Mouse (Mus musculus): Measurements from ENCODE around the gene Ly6g5b.

Ly6g5b gene

DNA sequence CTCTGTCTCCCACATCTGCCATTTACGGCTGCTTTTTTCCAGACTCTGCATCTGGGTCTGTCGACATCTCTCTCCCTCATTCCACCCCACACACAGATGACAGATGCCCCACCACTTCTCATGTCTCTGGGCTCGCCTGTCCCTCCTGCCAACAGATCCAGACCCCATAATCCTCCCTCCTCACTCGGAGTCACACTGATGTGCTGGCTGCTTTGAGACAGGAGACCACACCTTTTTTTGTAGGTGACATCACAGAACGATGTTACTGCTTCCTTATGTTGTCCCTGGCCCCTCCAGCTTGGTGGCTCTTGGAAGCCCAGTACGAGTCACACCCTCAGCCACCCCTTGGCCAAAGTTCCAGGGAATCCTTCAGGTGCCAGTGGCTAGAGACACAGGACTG lies 35.0 kb downstream of the Ly6g5b start:
- DNase-seq (ENCODE audit: low read depth, low spot score) = no peak

GRCm38 (mm10) chr17:35079778-35080177 lies 35.5 kb downstream of the Ly6g5b start:
- no peak for DNase-seq (ENCODE audit: low read depth, low spot score)

GRCm38 (mm10) chr17:35077786-35078233 lies 37.4 kb downstream of the Ly6g5b start, which contains the start of gene Ly6g6d:
TSS of gene Ly6g6d (minus strand) at chr17:35078065.
- DNase-seq (ENCODE audit: low read depth, low spot score) = peak; percentile 20

- no peak for DNase-seq (ENCODE audit: low read depth, low spot score)
These were observed 37.9 kb downstream of the Ly6g5b start for GRCm38 (mm10) chr17:35077285-35077684.

- DNase-seq (ENCODE audit: low read depth, low spot score) = no peak
These were observed 38.6 kb downstream of the Ly6g5b start, which contains the start of gene Ly6g6e for GRCm38 (mm10) chr17:35076507-35077176. TSS of gene Ly6g6e (plus strand) at chr17:35076902.

- no peak for DNase-seq (ENCODE audit: low read depth, low spot score)
These were observed 41.1 kb downstream of the Ly6g5b start for GRCm38 (mm10) chr17:35074097-35074496.

DNA sequence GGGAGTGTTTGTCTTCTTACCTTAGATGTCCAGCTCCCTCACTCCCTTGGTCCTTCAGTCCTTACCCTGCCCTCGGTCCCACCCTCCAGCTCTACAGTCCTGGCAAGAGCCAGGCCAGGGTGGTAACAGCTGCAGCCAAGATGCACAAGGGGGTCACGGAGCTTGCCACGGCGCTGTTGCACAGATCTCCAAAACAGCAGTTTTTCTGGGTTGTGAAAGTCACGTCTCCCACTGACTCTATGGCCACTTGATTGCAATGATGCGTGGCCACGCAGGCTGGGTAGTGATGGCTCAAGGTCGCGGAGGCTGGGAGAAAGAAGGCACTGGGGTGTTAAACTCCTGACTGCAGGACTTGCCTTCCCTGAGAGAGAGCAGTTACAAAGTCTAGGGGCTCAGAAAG lies 43.8 kb downstream of the Ly6g5b start:
- DNase-seq (ENCODE audit: low read depth, low spot score) = no peak

DNA sequence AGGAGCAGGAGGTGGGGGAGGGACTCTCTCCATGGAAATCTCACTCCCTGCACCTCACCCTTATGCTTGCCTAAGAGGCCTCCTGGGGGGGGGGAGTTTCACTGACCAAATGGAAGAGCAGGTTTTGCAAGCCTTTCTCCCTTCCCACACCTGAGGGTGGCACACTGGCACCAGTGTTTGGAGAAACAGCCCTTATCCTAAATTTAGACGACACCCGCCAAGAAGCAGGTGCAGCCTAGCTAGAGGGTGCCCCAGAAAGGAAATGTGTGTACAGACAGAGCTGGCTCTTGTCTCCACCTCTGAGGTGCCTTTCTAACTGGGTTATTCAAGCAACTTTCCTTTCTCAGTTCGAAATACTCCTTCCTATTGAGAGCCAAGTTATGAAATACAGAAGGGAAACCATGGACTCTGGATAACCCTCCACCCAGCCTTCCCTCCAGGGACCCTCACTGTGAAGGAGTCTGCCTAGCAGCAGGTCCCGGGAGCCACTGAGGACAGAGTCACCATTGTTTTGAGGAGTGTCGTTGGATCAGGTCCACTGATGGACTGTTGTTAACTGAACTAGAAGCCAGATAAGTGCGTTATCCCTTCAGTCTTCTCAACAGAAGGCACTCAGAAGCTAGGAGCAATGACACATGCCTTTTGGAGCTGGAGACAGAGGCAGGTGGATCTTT lies 44.5 kb downstream of the Ly6g5b start:
- no peak for DNase-seq (ENCODE audit: low read depth, low spot score)

GRCm38 (mm10) chr17:35068213-35068914 lies 46.9 kb downstream of the Ly6g5b start:
- no peak for DNase-seq (ENCODE audit: low read depth, low spot score)

DNA sequence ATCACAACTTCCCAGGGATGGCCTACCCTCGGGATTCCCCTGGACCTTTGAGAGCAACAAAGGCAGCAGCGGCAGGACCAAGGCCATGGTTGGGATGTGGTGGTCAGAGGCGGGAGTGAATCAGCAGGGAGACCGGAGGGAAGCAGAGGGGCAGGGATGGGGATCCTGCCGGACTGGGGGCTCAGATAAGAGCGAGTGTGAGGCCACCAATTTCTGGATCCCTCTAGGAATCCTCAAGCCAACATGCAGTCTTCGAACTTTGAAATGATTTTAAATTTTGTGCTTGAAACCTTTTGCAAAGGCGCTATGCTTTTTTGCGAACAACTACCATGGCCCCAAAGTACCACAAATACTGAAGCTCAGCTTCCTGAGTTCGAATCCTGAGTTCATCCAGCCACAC lies 49.1 kb downstream of the Ly6g5b start, which contains the start of gene Mpig6b:
TSS of gene Mpig6b (minus strand) at position 101 of the 400 bp plus-strand sequence.
- DNase-seq (ENCODE audit: low read depth, low spot score) = no peak

- DNase-seq (ENCODE audit: low read depth, low spot score) = no peak
These were observed 50.0 kb downstream of the Ly6g5b start, which contains the start of gene Ly6g6c for GRCm38 (mm10) chr17:35064951-35065947. TSS of gene Ly6g6c (plus strand) at chr17:35065388.

GRCm38 (mm10) chr17:35064378-35064877 lies 50.8 kb downstream of the Ly6g5b start:
- DNase-seq (ENCODE audit: low read depth, low spot score) = no peak

Data from retina, postnatal 7 days (tissue).